Mouse (Mus musculus): ENCODE measurements around the gene Frmpd3. TPM values are rescaled to one million over a fixed set of nuclear protein-coding genes. Genes with fewer than 3 reads are reported as not detected.
"Not testable (repeated sequence)": the region's sequence is repeated elsewhere in the genome, so short reads cannot be mapped to it uniquely, and the experiment has no call there.

Gene Frmpd3
- 10 to 100 TPM; 29.3 to 29.6 TPM for total RNA-seq (2021)
- long read RNA-seq, experiment 1, partial matches to known transcripts, result 1 of 4 reads
- long read RNA-seq, experiment 1, other reads (novel, unspliced or antisense), result 3 of 4 reads
- long read RNA-seq, experiment 2, partial matches to known transcripts, result 0 of 4 reads
- long read RNA-seq, experiment 2, other reads (novel, unspliced or antisense), result 4 of 4 reads

DNA sequence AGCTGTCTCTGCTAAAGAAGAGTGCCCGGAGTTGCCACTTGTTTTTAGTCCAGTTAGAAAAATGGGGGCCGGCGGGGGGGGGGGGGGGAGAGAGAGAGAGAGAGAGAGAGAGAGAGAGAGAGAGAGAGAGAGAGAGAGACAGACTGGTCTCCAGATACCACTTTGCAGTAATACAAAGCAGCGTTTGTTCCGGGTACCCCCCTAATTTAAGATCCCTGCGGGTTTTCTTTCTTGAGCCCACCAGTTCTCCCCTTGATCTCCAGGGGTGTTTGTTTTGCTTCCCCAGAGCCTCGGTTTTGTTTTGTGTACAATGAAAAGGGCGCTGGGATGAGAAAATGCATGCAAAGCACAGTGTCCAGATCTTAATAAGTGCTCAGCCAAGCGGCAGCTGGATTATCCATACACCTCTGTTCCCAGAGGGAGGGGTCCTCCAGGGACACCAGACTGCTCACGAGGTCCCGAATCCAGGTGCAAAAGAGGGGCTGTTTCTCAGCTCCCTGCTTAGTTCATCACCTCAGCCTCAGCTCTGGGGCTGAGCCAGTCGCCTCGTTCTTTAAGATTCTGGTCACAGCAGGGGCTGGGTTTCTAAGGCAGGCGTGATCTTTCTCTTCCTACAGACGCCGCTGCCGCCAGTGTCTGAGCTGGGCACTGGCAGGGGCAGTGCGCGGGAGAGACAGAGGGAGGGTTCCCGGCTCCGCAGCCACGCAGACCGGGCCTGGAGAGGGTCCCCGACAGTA is at the start of gene Frmpd3:
TSS of gene Frmpd3 (plus strand) at position 608 of the 737 bp plus-strand sequence.
- DNase-seq (ENCODE audit: low spot score in 2 of 2), result no peak

DNA sequence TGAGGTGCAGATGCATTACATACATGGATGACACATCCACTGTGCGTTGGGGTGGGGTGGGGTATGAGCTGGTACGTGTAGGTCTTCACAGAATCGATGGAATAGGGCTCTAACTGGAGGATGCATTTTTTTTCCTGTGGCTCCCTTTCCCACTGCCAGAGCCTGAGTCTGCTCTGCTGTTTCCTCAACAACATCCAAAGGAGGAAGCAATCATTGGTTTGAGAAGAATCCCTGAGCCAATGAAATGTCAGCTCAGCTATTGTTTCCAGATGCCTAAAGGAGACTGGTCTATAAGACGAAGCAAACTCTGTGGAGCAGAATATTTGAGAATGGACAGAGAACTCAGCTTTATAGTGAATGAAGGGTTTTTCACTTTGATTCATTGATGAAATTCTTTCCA is 38.3 kb upstream of the Frmpd3 start:
- DNase-seq (ENCODE audit: low spot score in 2 of 2), result no peak

DNA sequence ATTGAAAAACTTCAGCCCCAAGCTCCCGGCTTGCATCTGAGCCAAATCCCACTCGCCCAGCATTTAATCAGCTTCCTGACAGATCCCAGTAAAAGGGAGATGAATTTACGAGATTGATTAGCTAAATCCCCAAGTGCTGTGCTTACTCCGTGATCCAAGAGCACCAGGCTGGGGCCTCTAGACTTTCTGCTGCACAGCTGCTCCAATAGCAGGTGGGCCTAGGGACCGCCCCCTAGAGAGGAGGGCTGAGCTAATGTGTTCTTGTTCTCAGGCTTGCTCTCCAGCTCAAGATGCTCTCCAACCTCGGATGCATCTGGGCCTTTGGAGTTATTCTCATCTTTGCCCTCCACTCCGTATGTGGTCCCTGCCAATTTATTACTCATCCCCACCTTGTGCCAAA is 36.4 kb upstream of the Frmpd3 start:
- DNase-seq (ENCODE audit: low spot score in 2 of 2), result peak in 1 of 2 experiments; percentile 27

DNA sequence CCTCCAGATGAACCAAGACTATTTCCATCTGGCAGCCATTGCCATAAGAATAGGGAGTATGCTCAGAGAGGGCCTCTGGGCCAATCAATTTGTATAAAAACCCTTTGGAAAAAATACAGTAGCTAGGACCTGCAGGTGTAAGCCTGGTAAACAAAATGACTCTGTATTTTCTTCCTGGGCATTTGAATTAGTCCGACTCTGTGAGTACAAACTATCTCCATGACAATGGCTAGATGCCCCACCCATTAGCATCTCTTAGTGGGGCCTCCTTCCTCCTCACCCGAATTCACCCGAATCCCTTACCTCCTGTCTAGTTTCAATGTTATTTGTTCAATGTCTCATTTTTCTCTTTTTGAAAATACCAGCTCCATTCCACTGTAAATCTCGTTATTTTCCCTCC is 24.1 kb upstream of the Frmpd3 start:
- DNase-seq (ENCODE audit: low spot score in 2 of 2), result no peak

DNA sequence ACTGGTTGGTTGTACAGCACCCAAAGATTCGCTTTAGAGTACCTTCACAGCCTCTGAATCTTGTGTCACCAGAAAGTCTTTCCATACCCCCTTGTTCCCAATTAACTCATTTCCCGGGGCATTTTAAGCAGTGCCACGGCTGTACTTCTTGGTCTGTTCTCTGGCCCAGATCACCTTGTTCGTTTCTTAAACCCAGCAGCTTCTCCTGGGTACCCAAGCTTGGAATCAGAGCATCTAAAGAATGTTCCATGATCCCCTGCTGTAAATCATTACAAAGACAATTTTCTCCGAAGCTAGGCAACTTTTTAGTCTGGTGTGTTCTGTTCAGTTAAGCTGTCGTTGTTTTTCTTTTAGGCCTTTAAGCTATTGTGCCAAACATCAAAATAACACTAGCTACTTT is 22.9 kb upstream of the Frmpd3 start:
- no peak for DNase-seq (ENCODE audit: low spot score in 2 of 2)

DNA sequence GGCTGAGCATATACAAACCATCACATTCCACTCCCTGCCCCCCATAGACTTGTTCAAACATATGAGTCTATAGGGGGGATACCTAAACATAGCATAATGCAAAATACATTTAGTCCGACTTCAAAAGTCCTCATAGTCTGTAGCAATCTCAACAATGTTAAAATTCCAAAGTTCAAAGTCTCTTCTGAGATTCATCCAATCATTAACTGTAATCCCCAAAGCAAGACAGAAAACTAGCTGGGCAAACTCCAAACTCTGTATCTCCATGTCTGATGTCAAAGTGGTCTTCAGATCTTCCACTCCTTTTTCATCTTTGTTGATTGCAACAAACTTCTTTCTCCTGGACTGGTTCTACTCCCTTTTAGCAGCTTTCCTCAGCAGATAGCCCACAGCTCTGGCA is 21.4 kb upstream of the Frmpd3 start:
- not testable (repeated sequence) for DNase-seq (ENCODE audit: low spot score in 2 of 2)

DNA sequence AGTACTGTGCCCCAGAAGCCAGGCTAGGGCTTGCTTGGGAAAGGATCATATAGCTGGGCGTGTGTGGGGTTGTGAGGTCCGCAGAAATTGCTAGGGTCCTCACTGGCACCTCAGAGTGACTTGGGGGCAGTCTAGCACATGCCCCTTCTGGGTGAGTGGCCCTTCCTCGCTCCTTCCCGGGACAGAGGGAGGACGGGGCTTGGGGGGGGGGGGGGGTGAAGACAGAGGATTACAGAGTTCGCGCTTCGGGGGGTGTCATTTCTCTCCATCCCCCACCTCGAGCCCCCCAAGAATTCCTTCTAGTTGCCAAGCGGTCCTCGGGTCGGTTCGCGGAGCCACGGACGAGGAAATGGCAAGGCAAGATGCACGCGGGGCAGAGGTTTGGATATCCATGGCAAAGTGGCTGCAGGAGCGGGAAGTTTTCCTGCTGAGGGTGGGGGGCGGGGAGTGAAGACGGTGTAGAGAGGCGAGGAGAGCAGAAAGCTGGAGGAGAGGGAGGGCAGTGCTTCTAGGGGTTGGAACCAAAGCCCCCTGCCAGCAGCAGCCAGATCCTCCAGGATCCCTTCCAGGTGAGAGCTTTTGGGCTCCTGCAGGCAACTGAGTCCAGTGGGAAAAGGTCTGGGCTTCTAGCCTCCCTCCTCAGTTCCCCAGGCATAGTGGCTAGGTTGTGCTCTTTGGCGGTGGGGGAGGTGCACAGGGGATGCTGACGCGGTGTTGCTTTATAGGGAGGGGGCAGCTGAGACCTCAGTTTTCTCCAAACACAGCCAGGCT is 515 bp downstream of the Frmpd3 start:
- no peak for DNase-seq (ENCODE audit: low spot score in 2 of 2)

DNA sequence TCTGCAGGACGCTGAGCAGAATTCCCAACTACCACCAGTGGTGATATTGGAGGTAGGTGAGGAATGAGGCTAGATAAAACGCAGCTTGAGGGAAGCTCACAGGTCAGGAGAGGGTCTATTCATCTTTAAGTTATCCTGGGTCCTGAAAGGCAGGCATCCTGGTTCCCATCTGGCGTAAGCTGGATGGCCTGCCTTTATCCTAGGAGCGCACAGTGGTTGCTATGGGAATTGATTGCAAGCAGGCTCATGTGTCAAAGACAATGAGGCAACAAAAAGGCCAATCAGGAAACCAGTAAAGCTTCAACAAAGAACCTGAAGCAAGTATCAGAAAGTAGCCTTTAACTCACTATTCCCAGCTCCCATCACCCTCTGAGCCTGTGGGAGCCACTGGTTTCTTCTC is 33.6 kb downstream of the Frmpd3 start:
- DNase-seq (ENCODE audit: low spot score in 2 of 2), result no peak

DNA sequence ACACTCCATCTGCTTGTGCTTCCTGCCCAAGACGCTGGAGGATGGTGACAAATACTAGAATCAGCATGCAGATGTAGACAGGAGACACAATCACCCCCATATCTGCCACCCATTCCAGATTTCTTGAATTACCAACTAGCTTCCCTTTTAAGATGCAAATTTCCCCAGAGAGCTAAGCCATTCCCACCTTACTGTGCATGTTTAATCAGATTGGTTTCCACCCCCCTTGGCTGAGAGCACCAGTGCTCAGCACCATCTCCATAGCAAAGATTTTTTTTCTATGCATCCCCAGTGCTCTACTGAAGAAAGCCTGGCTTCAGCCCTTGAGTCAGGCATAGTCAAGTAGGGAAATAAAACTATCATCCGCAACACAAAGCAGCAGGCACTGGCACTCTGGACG is 57.9 kb downstream of the Frmpd3 start:
- DNase-seq (ENCODE audit: low spot score in 2 of 2), result peak in 1 of 2 experiments; percentile 7

DNA sequence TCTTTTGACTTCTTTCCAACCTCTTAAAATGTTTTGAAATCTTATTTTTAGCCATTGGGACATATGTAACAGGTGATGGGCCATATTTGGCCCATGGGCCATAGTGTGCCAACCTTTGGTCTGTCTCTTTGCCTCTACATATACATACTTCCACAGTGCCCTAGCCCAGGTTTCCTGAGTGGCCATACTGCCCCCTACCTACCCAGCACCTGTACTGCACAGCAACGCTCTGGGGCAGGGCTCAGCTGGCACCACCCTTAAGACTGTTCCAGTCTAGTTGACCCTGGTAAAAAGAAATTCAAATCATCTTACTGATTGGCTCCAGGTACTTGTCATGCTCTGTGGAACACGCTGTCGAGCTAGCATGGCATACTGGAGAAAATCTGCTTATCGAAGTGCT is 60.8 kb downstream of the Frmpd3 start:
- no peak for DNase-seq (ENCODE audit: low spot score in 2 of 2)

DNA sequence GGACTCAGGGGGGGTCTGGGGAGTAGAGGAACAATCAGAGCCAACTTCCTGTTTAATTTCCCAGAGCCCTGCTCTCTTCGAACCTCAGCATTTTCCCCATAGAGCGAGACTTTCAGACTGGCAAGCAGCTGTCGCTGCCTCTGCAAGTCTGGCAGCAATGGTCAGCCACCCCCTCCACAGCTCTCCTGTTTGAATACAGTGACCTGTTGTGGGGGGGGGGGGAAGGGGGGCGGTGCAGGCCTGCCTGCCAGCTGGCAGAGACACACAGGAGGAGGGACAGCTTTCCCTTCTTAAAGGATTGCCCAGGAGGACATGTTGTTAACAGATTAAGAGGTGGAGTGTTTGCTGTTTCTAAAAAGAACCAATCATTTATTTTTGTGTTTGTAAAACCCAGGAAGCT is 64.0 kb downstream of the Frmpd3 start:
- no peak for DNase-seq (ENCODE audit: low spot score in 2 of 2)

DNA sequence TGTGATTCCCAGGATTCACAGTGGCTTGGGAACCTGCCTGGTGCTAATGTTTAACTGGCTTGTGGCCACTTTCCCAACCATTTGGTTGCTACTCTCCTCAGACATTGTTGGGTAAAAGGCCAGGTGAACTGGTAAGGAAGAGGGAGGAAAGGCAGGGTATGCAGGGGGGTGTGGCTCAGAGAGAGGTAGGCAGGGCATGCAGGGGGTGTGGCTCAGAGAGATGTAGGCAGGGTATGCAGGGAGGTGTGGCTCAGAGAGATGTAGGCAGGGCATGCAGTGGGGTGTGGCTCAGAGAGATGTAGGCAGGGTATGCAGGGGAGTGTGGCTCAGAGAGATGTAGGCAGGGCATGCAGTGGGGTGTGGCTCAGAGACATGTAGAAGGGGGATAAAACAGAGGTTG is 64.4 kb downstream of the Frmpd3 start:
- no peak for DNase-seq (ENCODE audit: low spot score in 2 of 2)

DNA sequence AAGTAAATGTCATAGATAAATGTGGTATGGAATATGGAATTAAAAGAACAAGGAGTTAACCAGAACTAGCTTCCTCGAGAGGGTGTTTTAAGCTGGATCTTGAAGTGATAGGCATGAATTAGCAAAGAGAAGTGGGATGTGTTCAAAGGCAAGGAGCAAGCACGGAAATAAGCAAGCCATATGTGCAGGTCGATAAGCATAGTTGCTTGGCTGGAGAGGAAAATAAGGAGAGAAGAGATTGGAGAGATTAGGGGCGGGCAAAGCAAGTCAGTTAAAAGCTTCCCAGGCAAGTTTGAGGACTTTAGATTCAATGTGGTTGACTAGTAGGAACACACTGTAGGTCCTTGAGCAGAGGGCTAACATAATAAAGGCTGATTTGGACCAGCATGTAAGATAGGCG is 65.5 kb downstream of the Frmpd3 start:
- no peak for DNase-seq (ENCODE audit: low spot score in 2 of 2)

DNA sequence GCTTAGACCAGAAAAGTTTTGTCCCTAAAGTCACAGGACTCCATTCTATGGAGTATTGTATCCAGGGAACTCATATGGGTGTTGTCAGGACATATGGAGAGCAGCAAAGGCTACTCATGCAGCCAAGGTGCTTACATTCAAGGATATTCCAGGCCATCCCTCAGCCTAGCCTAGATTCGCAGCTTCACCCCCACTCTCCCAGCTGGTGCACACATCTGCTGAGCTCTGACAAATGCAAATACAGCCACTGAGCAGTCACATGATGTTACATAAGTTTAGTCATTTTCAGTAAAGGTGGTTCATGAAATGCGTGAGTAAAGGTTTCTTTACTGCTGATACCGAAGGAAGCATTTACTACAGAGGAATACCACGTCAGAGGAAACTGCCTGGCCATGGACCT is 76.4 kb downstream of the Frmpd3 start:
- DNase-seq (ENCODE audit: low spot score in 2 of 2), result no peak

DNA sequence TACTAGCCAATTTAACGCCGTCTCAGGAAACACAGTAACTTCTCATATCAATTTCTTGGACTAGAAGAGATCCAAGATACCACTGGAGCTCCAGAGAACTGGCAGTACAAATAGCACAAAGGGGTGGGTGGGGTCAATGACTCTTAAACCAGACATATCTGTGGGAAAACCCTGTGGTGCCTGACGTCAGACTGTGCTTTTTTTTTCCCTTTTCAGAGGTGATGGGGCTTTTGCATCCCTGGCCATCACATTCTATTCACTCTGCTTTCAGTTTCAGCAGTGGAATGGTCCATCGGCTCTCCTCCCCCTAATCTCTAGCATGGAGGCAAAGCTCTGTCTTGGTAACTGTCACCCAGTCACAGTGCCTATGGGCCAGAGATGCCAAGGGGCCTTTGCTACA is 85.1 kb downstream of the Frmpd3 start:
- DNase-seq (ENCODE audit: low spot score in 2 of 2), result no peak

DNA sequence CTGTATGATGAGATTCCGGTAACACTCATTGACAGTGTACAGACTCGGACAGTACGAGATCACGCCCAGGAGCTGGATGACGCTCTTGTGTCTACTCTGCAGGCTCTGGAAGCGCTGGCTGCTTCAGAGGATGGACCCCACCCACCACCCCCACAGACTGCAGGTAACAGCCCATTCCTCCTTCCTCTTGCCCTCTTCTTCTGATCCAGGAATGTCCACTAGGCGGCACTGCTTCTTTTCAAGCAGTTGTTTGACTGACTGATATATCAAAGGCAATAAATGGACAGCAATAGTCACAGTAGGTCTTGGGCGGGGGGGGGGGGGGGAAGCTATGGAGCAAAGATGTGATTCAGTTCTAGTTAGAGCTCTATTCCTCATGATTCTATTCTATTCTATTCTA is 86.2 kb downstream of the Frmpd3 start:
- no peak for DNase-seq (ENCODE audit: low spot score in 2 of 2)

DNA sequence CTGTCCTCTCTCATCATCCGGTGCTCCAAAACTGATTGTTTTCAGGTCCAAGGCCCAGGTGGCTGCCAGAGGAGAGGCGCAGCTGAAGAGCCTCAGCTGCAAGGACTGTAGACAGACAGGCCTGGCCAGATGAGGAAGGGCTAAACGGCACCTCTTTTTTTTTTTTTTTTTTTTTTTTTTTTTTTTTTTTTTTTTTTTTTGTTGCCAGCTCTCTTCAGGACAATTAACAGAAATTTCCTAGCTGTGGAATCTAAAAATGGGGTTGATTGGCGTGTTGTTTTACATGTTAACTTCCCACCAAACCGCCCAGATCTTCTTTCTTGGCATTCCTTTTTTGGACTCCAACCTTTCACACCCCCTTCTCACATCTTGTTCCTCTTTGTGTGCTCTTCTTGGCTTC is 87.9 kb downstream of the Frmpd3 start:
- DNase-seq (ENCODE audit: low spot score in 2 of 2), result no peak

DNA sequence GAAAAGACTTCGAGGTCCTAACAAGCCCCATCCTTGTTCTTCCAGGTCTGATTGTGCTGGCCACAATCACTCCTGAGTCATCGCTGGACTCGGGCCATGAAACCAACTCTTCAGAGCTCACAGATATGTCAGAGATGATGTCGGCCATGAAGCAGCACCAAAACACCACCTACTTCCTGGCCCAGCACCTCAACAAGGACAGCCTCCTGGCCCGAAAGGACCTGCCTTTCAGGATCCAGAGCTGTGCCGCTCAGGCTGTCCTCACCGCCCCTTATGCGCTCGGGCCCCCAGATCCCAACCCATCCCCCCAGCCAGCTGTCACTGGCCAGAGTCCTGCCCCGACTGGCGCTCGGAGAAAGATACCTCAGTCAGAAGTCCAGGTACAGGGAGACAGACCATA is 88.4 kb downstream of the Frmpd3 start:
- no peak for DNase-seq (ENCODE audit: low spot score in 2 of 2)

DNA sequence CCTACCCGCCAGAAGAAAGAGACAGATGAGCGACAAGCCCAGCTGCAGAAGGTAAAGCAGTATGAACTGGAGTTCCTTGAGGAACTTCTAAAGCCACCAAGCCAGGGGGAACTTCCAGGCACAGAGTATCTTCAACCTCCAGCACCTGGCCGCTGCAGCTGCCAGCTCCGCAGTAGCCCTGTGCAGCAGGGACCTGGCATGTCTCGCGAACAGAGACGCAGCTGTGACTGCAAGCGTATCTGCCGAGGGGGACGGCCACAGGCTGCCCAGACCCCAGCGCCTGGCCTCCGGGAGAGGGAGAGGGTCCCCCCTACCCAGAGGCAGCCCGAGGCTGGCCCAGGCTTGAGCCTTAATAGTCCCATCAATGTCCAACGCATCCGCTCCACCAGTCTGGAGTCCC is 89.9 kb downstream of the Frmpd3 start:
- DNase-seq (ENCODE audit: low spot score in 2 of 2), result no peak

DNA sequence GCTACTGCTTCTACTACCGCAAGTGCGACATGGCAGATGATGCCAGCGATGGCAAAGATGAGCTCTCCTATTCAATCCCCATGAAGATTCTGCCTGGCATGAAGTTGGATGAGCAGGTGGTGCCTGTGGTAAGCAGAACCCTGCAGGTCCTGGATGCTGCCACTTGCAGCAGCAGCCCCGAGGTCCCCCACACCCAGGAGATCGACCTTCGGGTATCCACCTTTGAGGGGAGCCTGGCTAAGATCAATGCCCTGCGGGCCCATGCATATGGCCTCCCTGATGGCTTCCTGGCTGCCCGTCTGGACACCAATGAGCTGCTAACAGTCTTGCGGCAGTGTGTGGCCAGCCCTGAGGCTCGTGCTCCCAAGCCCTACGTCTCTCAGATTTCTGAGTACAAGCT is 90.7 kb downstream of the Frmpd3 start:
- no peak for DNase-seq (ENCODE audit: low spot score in 2 of 2)

DNA sequence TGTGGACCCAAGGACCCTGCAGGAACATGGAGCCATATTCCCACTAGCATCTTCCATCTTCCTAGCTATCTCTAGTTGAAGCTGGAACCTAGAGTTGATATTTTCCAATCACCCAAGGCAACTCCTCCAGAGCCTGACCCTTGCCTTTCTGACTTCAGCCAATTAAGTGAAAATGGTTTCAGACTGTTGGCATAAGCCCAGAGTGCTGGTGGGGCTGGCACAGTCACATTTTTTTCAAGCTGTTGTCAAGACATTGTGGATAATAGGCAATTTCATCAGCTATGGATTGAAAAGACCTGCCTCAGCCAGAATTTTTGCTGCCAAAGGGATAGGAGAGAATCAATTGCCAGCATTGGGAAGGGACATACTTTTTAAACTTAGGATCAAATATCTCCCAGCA is 95.8 kb downstream of the Frmpd3 start:
- DNase-seq (ENCODE audit: low spot score in 2 of 2), result no peak

DNA sequence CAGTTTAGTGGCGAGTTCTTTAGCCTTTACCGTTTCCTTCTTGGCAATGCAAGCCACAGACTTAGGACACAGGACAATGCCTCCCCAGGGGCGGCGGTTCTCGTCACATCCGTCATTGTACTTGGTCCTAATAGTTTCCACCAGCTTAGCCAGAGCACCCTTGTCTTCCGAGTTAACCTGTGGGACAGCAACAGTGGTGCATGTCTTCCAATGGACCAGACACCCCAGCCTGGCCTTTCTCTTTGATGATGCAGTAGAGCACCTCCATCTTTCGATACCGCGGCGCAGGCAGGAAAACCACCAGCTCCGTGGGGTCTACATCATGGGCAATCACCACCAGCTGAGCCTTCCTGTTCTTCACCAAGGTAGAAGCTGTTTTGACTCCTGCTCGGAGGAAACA is 103.5 kb downstream of the Frmpd3 start:
- no peak for DNase-seq (ENCODE audit: low spot score in 2 of 2)

DNA sequence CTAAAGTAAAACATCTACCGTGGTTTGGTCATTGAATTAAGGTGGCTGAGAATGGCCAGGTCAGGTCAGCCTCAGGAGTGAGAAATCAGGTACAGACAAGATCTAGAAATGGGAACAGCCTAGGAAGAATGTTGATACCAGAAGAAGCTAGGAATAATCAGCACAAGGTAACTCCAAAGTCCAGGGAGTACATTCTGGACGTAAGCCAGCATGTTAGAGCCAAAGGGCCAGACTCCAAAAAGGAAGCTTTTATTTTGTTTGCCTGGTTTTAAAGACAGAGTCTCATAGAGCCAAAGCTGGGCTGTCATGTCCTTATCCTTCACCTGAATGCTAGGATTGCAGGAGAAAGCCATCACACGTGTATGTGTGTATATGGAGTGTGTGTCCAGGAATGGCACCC is 108.0 kb downstream of the Frmpd3 start:
- DNase-seq (ENCODE audit: low spot score in 2 of 2), result no peak
